Mouse (Mus musculus) stomach, embryonic 14.5 days (tissue): Measurements from ENCODE around the gene Hectd3. TPM values are rescaled to one million over a fixed set of nuclear protein-coding genes. Genes with fewer than 3 reads are reported as not detected.

Experiments
- ATAC-seq: fragments of 200-750 bp; cut with Nextera tagmentation; 2 replicates; pipeline ENCODE4 v1.8.0; 2017; ENCODE audit warnings: low read depth, moderate TSS enrichment; ENCODE audit not compliant: insufficient number of reproducible peaks, insufficient read depth, low FRiP score
- H3K27ac ChIP-seq: fragments of 300-500 bp; sonication (generic); 2 replicates; pipeline ENCODE4 v1.5.1; 2014; ENCODE audit warnings: mild to moderate bottlenecking, low read length, moderate library complexity, mixed read lengths
- H3K27me3 ChIP-seq: fragments of 300-500 bp; sonication (generic); 2 replicates; pipeline ENCODE4 v1.6.1; 2014; ENCODE audit warnings: low read length, control low read depth, mixed read lengths; ENCODE audit not compliant: control insufficient read depth, insufficient read depth
- H3K36me3 ChIP-seq: fragments of 300-500 bp; sonication (generic); 2 replicates; pipeline ENCODE4 v1.6.1; 2014; ENCODE audit warnings: mild to moderate bottlenecking, control low read depth, low read length, moderate library complexity, mixed read lengths; ENCODE audit not compliant: control insufficient read depth, insufficient read depth
- H3K4me1 ChIP-seq: fragments of 300-500 bp; sonication (generic); 2 replicates; pipeline ENCODE4 v1.6.1; 2014; ENCODE audit warnings: low read length, control low read depth, mixed read lengths; ENCODE audit not compliant: control insufficient read depth, insufficient read depth
- H3K4me2 ChIP-seq: fragments of 300-500 bp; sonication (generic); replicated peaks from 2 replicates; pipeline ENCODE4 v1.6.1; 2014; ENCODE audit warnings: low read depth, low read length, control low read depth
- H3K4me3 ChIP-seq: fragments of 300-500 bp; sonication (generic); 2 replicates; pipeline ENCODE4 v1.5.1; 2014; ENCODE audit warnings: low read depth, low read length, control low read depth
- H3K9ac ChIP-seq: fragments of 300-500 bp; sonication (generic); replicated peaks from 2 replicates; pipeline ENCODE4 v1.6.1; 2014; ENCODE audit warnings: low read depth, mild to moderate bottlenecking, control low read depth, low read length, moderate library complexity, mixed read lengths
- H3K9me3 ChIP-seq: fragments of 300-500 bp; sonication (generic); 2 replicates; pipeline ENCODE4 v1.6.1; 2016; ENCODE audit warnings: low read depth, low read length, control low read depth; ENCODE audit not compliant: control insufficient read depth
- WGBS: fragments of 180-500 bp; shearing (Covaris S2); extraction: QIAGEN DNeasy Blood & Tissue Kit; methylation state at CpG from one replicate; pipeline ENCODE4 v1.1.7; 2014; 5-methylcytosine and 5-hydroxymethylcytosine counted together
- polyA plus RNA-seq: library from polyadenylated mRNA; unstranded; fragments of >200 nt; fragmentation: Nextera tagmentation; extraction: Ambion mirVana; gene quantifications from 2 replicates; pipeline ENCODE4 v1.2.1, GENCODE M21; 2014

The Hectd3 gene
- polyA plus RNA-seq, 1 experiment from 2014 or later, result 5.6 TPM

- H3K9me3 ChIP-seq, result no peaks in the 10 kb centered on the region
- no peaks in the 10 kb centered on the region for H3K4me1 ChIP-seq
- no peaks in the 10 kb centered on the region for H3K27me3 ChIP-seq
- ATAC-seq, result no peak
- WGBS, result 69% methylated on average over 7 of the region's 7 CpGs
- H3K4me2 ChIP-seq, result no peak overlapping the region
- no peak overlapping the region for H3K9ac ChIP-seq
- no peak overlapping the region for H3K27ac ChIP-seq
- no peaks in the 10 kb centered on the region; the same call in 1 of the 2 replicates for H3K36me3 ChIP-seq
- no peak overlapping the region for H3K4me3 ChIP-seq
These were observed 10.7 kb downstream of the Hectd3 start for GRCm38 (mm10) chr4:117005611-117006400.

- no peak overlapping the region for H3K4me2 ChIP-seq
- H3K4me3 ChIP-seq, result no peak overlapping the region
- no peaks in the 10 kb centered on the region for H3K27me3 ChIP-seq
- no peak overlapping the region for H3K27ac ChIP-seq
- ATAC-seq, result no peak
- 60% methylated on average over 3 of the region's 3 CpGs for WGBS
- H3K9me3 ChIP-seq, result no peaks in the 10 kb centered on the region
- H3K36me3 ChIP-seq, result no peaks in the 10 kb centered on the region
- H3K9ac ChIP-seq, result no peak overlapping the region
- H3K4me1 ChIP-seq, result no peaks in the 10 kb centered on the region
These were observed 11.9 kb downstream of the Hectd3 start for GRCm38 (mm10) chr4:117007058-117007457.

GRCm38 (mm10) chr4:117010231-117010630 is 15.1 kb downstream of the Hectd3 start:
- H3K4me1 ChIP-seq, result no peaks in the 10 kb centered on the region
- H3K4me2 ChIP-seq, result no peak overlapping the region
- no peak overlapping the region for H3K4me3 ChIP-seq
- H3K36me3 ChIP-seq, result no peaks in the 10 kb centered on the region
- 82% methylated on average over 5 of the region's 5 CpGs for WGBS
- H3K9me3 ChIP-seq, result no peaks in the 10 kb centered on the region
- no peak overlapping the region for H3K9ac ChIP-seq
- H3K27me3 ChIP-seq, result no peaks in the 10 kb centered on the region
- no peak for ATAC-seq
- H3K27ac ChIP-seq, result no peak overlapping the region

- no peaks in the 10 kb centered on the region for H3K4me1 ChIP-seq
- H3K27me3 ChIP-seq, result no peaks in the 10 kb centered on the region
- no peak overlapping the region for H3K4me2 ChIP-seq
- no peak overlapping the region for H3K27ac ChIP-seq
- no peak overlapping the region for H3K4me3 ChIP-seq
- no peaks in the 10 kb centered on the region for H3K36me3 ChIP-seq
- ATAC-seq, result no peak
- no peaks in the 10 kb centered on the region for H3K9me3 ChIP-seq
- H3K9ac ChIP-seq, result no peak overlapping the region
- 81% methylated on average over 6 of the region's 6 CpGs for WGBS
These were observed 18.5 kb downstream of the Hectd3 start for GRCm38 (mm10) chr4:117013596-117013995.

GRCm38 (mm10) chr4:117014901-117015415 is 19.8 kb downstream of the Hectd3 start:
- H3K27me3 ChIP-seq, result no peaks in the 10 kb centered on the region
- no peak for ATAC-seq
- no peak overlapping the region for H3K4me3 ChIP-seq
- no peak overlapping the region for H3K27ac ChIP-seq
- 70% methylated on average over 4 of the region's 4 CpGs for WGBS
- H3K4me2 ChIP-seq, result no peak overlapping the region
- H3K36me3 ChIP-seq, result no peaks in the 10 kb centered on the region
- no peak overlapping the region for H3K9ac ChIP-seq
- H3K9me3 ChIP-seq, result no peaks in the 10 kb centered on the region
- no peaks in the 10 kb centered on the region; the same call in 1 of the 2 replicates for H3K4me1 ChIP-seq

GRCm38 (mm10) chr4:117017738-117018137 is 22.6 kb downstream of the Hectd3 start:
- Histone ChIP-seq H3K27ac (no peak overlapping the region), H3K9me3 (no peaks in the 10 kb centered on the region), H3K4me3 (no peak overlapping the region), H3K4me2 (no peak overlapping the region), H3K36me3 (peaks cover 5% of the 10 kb centered on the region; the same call in 1 of the 2 replicates), H3K27me3 (no peaks in the 10 kb centered on the region), H3K9ac (no peak overlapping the region), H3K4me1 (peaks cover 4% of the 10 kb centered on the region; the same call in 1 of the 2 replicates)
- no peak for ATAC-seq
- 82% methylated on average over 2 of the region's 2 CpGs for WGBS

- Histone ChIP-seq H3K4me3 (no peak overlapping the region), H3K27ac (no peak overlapping the region), H3K9me3 (no peaks in the 10 kb centered on the region), H3K9ac (no peak overlapping the region), H3K27me3 (no peaks in the 10 kb centered on the region), H3K4me1 (peaks cover 4% of the 10 kb centered on the region; the same call in 1 of the 2 replicates), H3K36me3 (peaks cover 5% of the 10 kb centered on the region; the same call in 1 of the 2 replicates), H3K4me2 (no peak overlapping the region)
- WGBS, result 86% methylated on average over 7 of the region's 7 CpGs
- no peak for ATAC-seq
These were observed 23.2 kb downstream of the Hectd3 start for GRCm38 (mm10) chr4:117018327-117018726.

- peaks cover 9% of the 10 kb centered on the region; the same call in 1 of the 2 replicates for H3K36me3 ChIP-seq
- WGBS, result under 1% methylated on average over 61 of the region's 61 CpGs
These were observed 24.4 kb downstream of the Hectd3 start, which contains the start of gene Eif2b3 for GRCm38 (mm10) chr4:117019206-117020134. Gene Eif2b3 (plus strand): TSS chr4:117019402.

More at GRCm38 (mm10) chr4:117019206-117020134, 24.4 kb downstream of the Hectd3 start, which contains the start of gene Eif2b3:
- peak; percentile 95 for ATAC-seq
- no peak within 1 kb of the TSS for H3K27ac ChIP-seq
- no peaks in the 10 kb centered on the region for H3K9me3 ChIP-seq
- H3K27me3 ChIP-seq, result no peaks in the 10 kb centered on the region
- H3K9ac ChIP-seq, result peak within 1 kb of the TSS; percentile 60
- peak within 1 kb of the TSS; percentile 66 for H3K4me3 ChIP-seq
- peak within 1 kb of the TSS; percentile 62 for H3K4me2 ChIP-seq
- H3K4me1 ChIP-seq, result peaks cover 4% of the 10 kb centered on the region; the same call in 1 of the 2 replicates
